Mouse (Mus musculus) kidney, adult 2 months (tissue): ENCODE measurements around the gene Agxt2.

ENCODE experiments used
- CTCF ChIP-seq: fragments of 200-500 bp; conservative IDR thresholded peaks from 2 replicates; pipeline ENCODE4 v1.5.1; 2011; ENCODE audit warnings: low read depth, mild to moderate bottlenecking, control low read depth, low read length, moderate library complexity, mixed read lengths; ENCODE audit not compliant: insufficient read depth, insufficient read length
- POLR2A ChIP-seq: fragments of 200-500 bp; IDR thresholded peaks from one replicate; pipeline ENCODE4 v1.6.1; 2011; ENCODE audit warnings: low read depth, low read length, control low read depth

DNA sequence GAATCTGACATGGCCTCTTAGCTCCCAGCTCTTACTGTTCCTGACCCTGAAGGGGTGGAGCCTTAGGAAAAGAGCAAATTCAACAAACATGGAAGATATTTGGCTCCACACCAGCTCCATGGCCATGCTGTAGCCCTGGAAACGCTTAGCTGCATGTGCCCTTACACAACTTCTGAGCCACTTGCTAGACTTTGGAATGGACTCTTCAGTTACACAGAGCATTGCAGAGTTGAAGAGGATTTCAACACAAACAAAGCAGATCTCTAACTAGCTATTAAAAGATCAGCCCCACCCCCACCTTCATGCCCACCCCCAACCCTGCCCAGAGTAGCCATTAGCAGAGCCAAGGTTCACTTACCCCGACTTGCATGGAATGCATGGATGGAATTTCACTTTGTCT is 41.5 kb downstream of the Agxt2 start:
- no peak for TF ChIP-seq CTCF
- no peak for TF ChIP-seq POLR2A
